8 mouse cellular contexts compared by ENCODE assay signal in genomic region chr4:123687025-123687781, GRCm38 (mm10). TPM values are rescaled to one million over a fixed set of nuclear protein-coding genes. Genes with fewer than 3 reads are reported as not detected.
DNase-seq lines count a peak whose midpoint lies in the region; ATAC-seq lines count a peak whose summit lies in the region.

No protein-coding gene starts in this region.

- H3K27me3 ChIP-seq in forebrain, embryonic 12.5 days = peaks cover 11% of the 10 kb centered on the region
- H3K27me3 ChIP-seq in limb, embryonic 12.5 days = peaks cover 25% of the 10 kb centered on the region
- H3K27me3 ChIP-seq in midbrain, embryonic 10.5 days (ENCODE audit: low read depth, poor library complexity, severe bottlenecking) = peaks cover 18% of the 10 kb centered on the region

- peak; percentile 97 for DNase-seq in heart, adult 11 months
- DNase-seq in heart, adult 8-10 months (ENCODE audit: low spot score) = no peak
- DNase-seq in midbrain, embryonic 10.5 days (ENCODE audit: low spot score) = peak; percentile 78
- DNase-seq in testis, postnatal 10 days (ENCODE audit: low spot score) = peak; percentile 70

- H3K27ac ChIP-seq in brown adipose tissue, adult 24 weeks (replicated peaks; ENCODE audit: low read depth, low read length) = peak overlapping the region; percentile 31
- peak overlapping the region; percentile 82 for H3K27ac ChIP-seq in forebrain, embryonic 12.5 days
- no peak overlapping the region for H3K27ac ChIP-seq in limb, embryonic 12.5 days
- peak overlapping the region; percentile 91 for H3K27ac ChIP-seq in midbrain, embryonic 10.5 days (replicated peaks)

- peak; percentile 70 for ATAC-seq in forebrain, embryonic 12.5 days (ENCODE audit: low FRiP score)
- peak; percentile 19 to 23; a peak in 2 of 4 replicates for ATAC-seq in hematopoietic stem cell, adult 5-6 weeks (replicated peaks in 1 of 2; ENCODE audit: insufficient read depth in 1 of 2, low FRiP score in 2 of 2, low TSS enrichment in 1 of 2, low read depth in 1 of 2, poor library complexity in 2 of 2, severe bottlenecking in 2 of 2)
- 0 out of 2 replicates have a peak, but pooled peaks have one; percentile 37 for ATAC-seq in limb, embryonic 12.5 days (ENCODE audit: insufficient number of reproducible peaks, insufficient read depth, low FRiP score, low TSS enrichment, low read depth)

- H3K9me3 ChIP-seq in forebrain, embryonic 12.5 days = no peaks in the 10 kb centered on the region
- no peaks in the 10 kb centered on the region for H3K9me3 ChIP-seq in limb, embryonic 12.5 days
- no peaks in the 10 kb centered on the region for H3K9me3 ChIP-seq in midbrain, embryonic 10.5 days (replicated peaks)

- H3K4me1 ChIP-seq in brown adipose tissue, adult 24 weeks (ENCODE audit: control insufficient read depth, insufficient read depth, insufficient read length, low read length) = peaks cover 5% of the 10 kb centered on the region
- peaks cover 17% of the 10 kb centered on the region for H3K4me1 ChIP-seq in forebrain, embryonic 12.5 days
- peaks cover 15% of the 10 kb centered on the region for H3K4me1 ChIP-seq in limb, embryonic 12.5 days (replicated peaks)
- peaks cover 25% of the 10 kb centered on the region for H3K4me1 ChIP-seq in midbrain, embryonic 10.5 days

- H3K4me3 ChIP-seq in brown adipose tissue, adult 24 weeks (ENCODE audit: insufficient read depth, low read depth, low read length) = peak overlapping the region; percentile 57
- peak overlapping the region; percentile 83 for H3K4me3 ChIP-seq in forebrain, embryonic 12.5 days (replicated peaks)
- peak overlapping the region; percentile 80 for H3K4me3 ChIP-seq in limb, embryonic 12.5 days (replicated peaks)
- peak overlapping the region; percentile 84 for H3K4me3 ChIP-seq in midbrain, embryonic 10.5 days

- peak overlapping the region; percentile 90 for H3K9ac ChIP-seq in forebrain, embryonic 12.5 days
- H3K9ac ChIP-seq in limb, embryonic 12.5 days (replicated peaks) = peak overlapping the region; percentile 76

- peaks cover 4% of the 10 kb centered on the region; the same call in 1 of the 2 replicates for H3K36me3 ChIP-seq in forebrain, embryonic 12.5 days (replicated peaks)
- H3K36me3 ChIP-seq in limb, embryonic 12.5 days = no peaks in the 10 kb centered on the region
- H3K36me3 ChIP-seq in midbrain, embryonic 10.5 days = peaks cover 15% of the 10 kb centered on the region

- under 1% methylated on average over 68 of the region's 89 CpGs for WGBS in forebrain, embryonic 12.5 days
- 2% methylated on average over 55 of the region's 89 CpGs for WGBS in limb, embryonic 12.5 days
- under 1% methylated on average over 46 of the region's 89 CpGs for WGBS in midbrain, embryonic 10.5 days

- peak overlapping the region; percentile 99 for H3K4me2 ChIP-seq in forebrain, embryonic 12.5 days
- peak overlapping the region; percentile 100 for H3K4me2 ChIP-seq in limb, embryonic 12.5 days

RNA-seq across cellular contexts. Expression of gene Macf1, which starts 3.0 kb away (rescaled TPM):
- 100 to 1,000 TPM; 223 to 243 (median 241) TPM for total RNA-seq in heart, adult 8-10 months (2022)
- polyA plus RNA-seq in brown adipose tissue, adult 24 weeks (2012; ENCODE audit: insufficient read depth, insufficient read length, missing spikeins) = 74.3 and 90.1 TPM in 2 replicates
- polyA plus RNA-seq in forebrain, embryonic 12.5 days (2016; fragmentation: Nextera tagmentation; extraction: Ambion mirVana) = 75.6 and 77.9 TPM in 2 replicates
- total RNA-seq in hematopoietic stem cell, adult 5-6 weeks (2017) = 290 and 328 TPM in 2 replicates
- polyA plus RNA-seq in limb, embryonic 12.5 days (2016; fragmentation: Nextera tagmentation; extraction: Ambion mirVana) = 61.5 and 62.1 TPM in 2 replicates
- polyA plus RNA-seq in midbrain, embryonic 10.5 days (2016; fragmentation: Nextera tagmentation; extraction: Ambion mirVana) = 39.2 and 46.2 TPM in 2 replicates

RNA-seq across cellular contexts. Expression of gene Ndufs5, which starts 30.8 kb away (rescaled TPM):
- total RNA-seq in heart, adult 8-10 months (2022) = 100 to 1,000 TPM; 391 to 483 (median 438) TPM
- polyA plus RNA-seq in brown adipose tissue, adult 24 weeks (2012; ENCODE audit: insufficient read depth, insufficient read length, missing spikeins) = 1,258 and 1,341 TPM in 2 replicates
- polyA plus RNA-seq in forebrain, embryonic 12.5 days (2016; fragmentation: Nextera tagmentation; extraction: Ambion mirVana) = 315 and 318 TPM in 2 replicates
- 82.3 and 157 TPM in 2 replicates for total RNA-seq in hematopoietic stem cell, adult 5-6 weeks (2017)
- 337 and 345 TPM in 2 replicates for polyA plus RNA-seq in limb, embryonic 12.5 days (2016; fragmentation: Nextera tagmentation; extraction: Ambion mirVana)
- polyA plus RNA-seq in midbrain, embryonic 10.5 days (2016; fragmentation: Nextera tagmentation; extraction: Ambion mirVana) = 328 and 330 TPM in 2 replicates
